Mouse (Mus musculus) liver, postnatal 0 days (tissue): ENCODE measurements at regions not wholly inside any gene's neighbourhood (a gene's known extent, or its start where the extent isn't known, plus 50 kb on each side); places are given as distances from the start of the nearest gene placed in this dataset.
A peak's percentile ranks its signal among the peaks of the same experiment; 100 is the strongest.

Experiments used
- ATAC-seq: fragments of 200-750 bp; cut with Nextera tagmentation; 2 replicates; pipeline ENCODE4 v1.8.0; 2017; ENCODE audit warnings: mild to moderate bottlenecking, moderate library complexity
- DNase-seq: peaks from one replicate; pipeline ENCODE4 v3.0.0-alpha.2; 2016
- H3K27ac ChIP-seq: fragments of 300-500 bp; sonication (generic); 2 replicates; pipeline ENCODE4 v1.5.1; 2014; ENCODE audit warnings: antibody characterized with exemption, moderate library complexity, mild to moderate bottlenecking, low read depth
- H3K27me3 ChIP-seq: fragments of 300-500 bp; sonication (generic); 2 replicates; pipeline ENCODE4 v1.6.1; 2014; ENCODE audit warnings: low read length, control low read depth, mixed read lengths; ENCODE audit not compliant: insufficient read depth
- H3K36me3 ChIP-seq: fragments of 300-500 bp; sonication (generic); replicated peaks from 2 replicates; pipeline ENCODE4 v1.6.1; 2014; ENCODE audit warnings: mild to moderate bottlenecking, control low read depth, low read length, moderate library complexity, mixed read lengths; ENCODE audit not compliant: insufficient read depth
- H3K4me1 ChIP-seq: fragments of 300-500 bp; sonication (generic); 2 replicates; pipeline ENCODE4 v1.6.1; 2014; ENCODE audit warnings: antibody characterized with exemption, mild to moderate bottlenecking, control low read depth; ENCODE audit not compliant: insufficient read depth
- H3K4me2 ChIP-seq: fragments of 300-500 bp; sonication (generic); 2 replicates; pipeline ENCODE4 v1.6.1; 2014; ENCODE audit warnings: low read depth, mild to moderate bottlenecking, low read length, moderate library complexity, mixed read lengths
- H3K4me3 ChIP-seq: fragments of 300-500 bp; sonication (generic); 2 replicates; pipeline ENCODE4 v1.5.1; 2014; ENCODE audit warnings: low read depth, low read length
- H3K9ac ChIP-seq: fragments of 300-500 bp; sonication (generic); replicated peaks from 2 replicates; pipeline ENCODE4 v1.6.1; 2014; ENCODE audit warnings: mild to moderate bottlenecking, moderate library complexity
- H3K9me3 ChIP-seq: fragments of 300-500 bp; sonication (generic); 2 replicates; pipeline ENCODE4 v1.6.1; 2016; ENCODE audit warnings: mild to moderate bottlenecking, control low read depth, low read length, mixed read lengths
- CTCF ChIP-seq: sonication (generic); IDR thresholded peaks from 2 replicates; pipeline ENCODE4 v1.5.1; 2016; ENCODE audit warnings: antibody characterized with exemption, low read depth
- EP300 ChIP-seq: IDR thresholded peaks from 2 replicates; pipeline ENCODE4 v1.6.1; 2016; ENCODE audit warnings: antibody characterized with exemption, low read depth, mild to moderate bottlenecking
- WGBS: fragments of 180-500 bp; shearing (Covaris S2); extraction: QIAGEN DNeasy Blood & Tissue Kit; methylation state at CpG from one replicate; pipeline ENCODE4 v1.1.7; 2014; ENCODE audit not compliant: insufficient replicate concordance; 5-methylcytosine and 5-hydroxymethylcytosine counted together

DNA sequence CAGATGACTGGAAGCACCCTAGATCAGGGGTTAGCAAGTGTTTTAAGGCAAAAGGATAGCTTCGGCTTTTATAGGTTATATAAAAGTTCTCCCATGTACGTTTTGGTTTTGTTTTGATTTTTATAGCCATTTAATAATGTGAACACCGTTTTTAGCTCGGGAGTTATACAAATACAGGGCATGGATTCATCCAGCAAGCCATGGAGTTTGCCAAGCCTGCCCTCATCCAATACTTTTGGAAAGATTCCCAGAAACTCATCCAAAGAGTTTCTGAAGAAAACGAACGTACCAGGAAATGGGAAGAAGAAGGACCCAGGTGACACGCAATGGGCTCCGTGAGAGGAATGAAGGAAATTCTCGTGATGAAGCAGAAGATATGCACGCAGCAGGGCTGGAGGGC is 133.6 kb upstream of the Phactr1 start:
- Histone ChIP-seq H3K4me1 (no peaks in the 10 kb centered on the region), H3K9me3 (no peaks in the 10 kb centered on the region), H3K4me3 (no peak overlapping the region), H3K27ac (no peak overlapping the region), H3K4me2 (no peak overlapping the region), H3K9ac (no peak overlapping the region), H3K27me3 (no peaks in the 10 kb centered on the region), H3K36me3 (no peaks in the 10 kb centered on the region)
- DNase-seq (no peak), ATAC-seq (no peak)
- TF ChIP-seq EP300 (no peak), CTCF (no peak)
- WGBS, result 81% methylated on average over 10 of the region's 10 CpGs

DNA sequence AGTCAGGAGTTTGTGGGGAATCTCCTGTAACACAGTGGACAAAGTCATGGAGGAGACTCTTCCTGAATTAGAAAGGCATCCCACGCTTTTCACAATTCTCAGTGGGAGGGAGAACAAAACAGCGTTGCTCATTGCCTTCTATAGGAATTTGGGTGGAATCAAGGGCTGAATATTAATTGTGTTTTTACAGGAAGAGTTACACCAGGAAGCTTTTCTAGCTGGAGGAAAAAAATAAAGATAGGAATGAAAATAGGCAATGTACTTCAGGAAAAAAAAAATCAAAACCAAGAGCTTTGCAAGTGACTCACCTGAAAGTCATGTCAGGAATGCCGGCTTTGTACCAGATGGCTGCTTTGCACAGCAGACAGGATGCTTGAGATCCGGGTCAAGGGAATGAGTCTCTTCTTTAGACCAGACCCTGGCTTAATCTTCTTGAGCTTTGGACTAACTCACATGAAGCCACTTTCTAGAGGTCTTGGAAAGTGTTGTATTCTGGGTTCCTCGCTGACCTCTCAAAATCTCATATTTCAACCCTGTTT is 131.3 kb upstream of the Phactr1 start:
- no peak overlapping the region for H3K27ac ChIP-seq
- 58% methylated on average over 5 of the region's 5 CpGs for WGBS

DNA sequence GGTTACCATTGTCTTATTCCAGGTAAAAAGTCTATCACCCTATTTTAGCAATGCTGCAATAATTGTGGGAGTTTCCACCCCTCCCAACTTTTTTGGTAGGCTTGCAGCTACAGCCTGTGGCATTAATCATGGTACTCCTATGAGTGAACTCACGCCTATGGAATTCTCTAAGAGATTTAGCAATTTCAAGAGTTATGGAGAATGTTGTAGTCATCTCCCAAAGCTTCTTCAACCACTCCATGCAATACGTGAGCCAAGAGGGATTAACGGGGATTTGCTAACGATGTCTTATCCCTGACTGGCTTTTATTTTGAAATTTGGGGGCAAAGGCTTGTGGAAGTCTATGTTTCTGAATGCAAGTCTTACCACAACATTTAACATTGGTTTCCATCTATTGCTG is 125.5 kb upstream of the Phactr1 start:
- ATAC-seq (no peak), DNase-seq (no peak)
- no peak overlapping the region for H3K27ac ChIP-seq
- H3K4me3 ChIP-seq, result no peak overlapping the region
- H3K9me3 ChIP-seq, result no peaks in the 10 kb centered on the region
- TF ChIP-seq EP300, result no peak
- TF ChIP-seq CTCF, result no peak
- no peak overlapping the region for H3K4me2 ChIP-seq
- 83% methylated on average over 4 of the region's 4 CpGs for WGBS
- H3K4me1 ChIP-seq, result no peaks in the 10 kb centered on the region
- no peaks in the 10 kb centered on the region for H3K36me3 ChIP-seq
- H3K27me3 ChIP-seq, result no peaks in the 10 kb centered on the region
- H3K9ac ChIP-seq, result no peak overlapping the region

More for the DNA sequence above, 131.3 kb upstream of the Phactr1 start:
- Histone ChIP-seq H3K4me1 (no peaks in the 10 kb centered on the region), H3K9me3 (no peaks in the 10 kb centered on the region), H3K4me3 (no peak overlapping the region), H3K4me2 (no peak overlapping the region), H3K36me3 (no peaks in the 10 kb centered on the region), H3K27me3 (no peaks in the 10 kb centered on the region), H3K9ac (no peak overlapping the region)
- DNase-seq (no peak), ATAC-seq (no peak)
- TF ChIP-seq CTCF (no peak), EP300 (0 out of 2 replicates have a peak, but pooled peaks have one; percentile 12)

DNA sequence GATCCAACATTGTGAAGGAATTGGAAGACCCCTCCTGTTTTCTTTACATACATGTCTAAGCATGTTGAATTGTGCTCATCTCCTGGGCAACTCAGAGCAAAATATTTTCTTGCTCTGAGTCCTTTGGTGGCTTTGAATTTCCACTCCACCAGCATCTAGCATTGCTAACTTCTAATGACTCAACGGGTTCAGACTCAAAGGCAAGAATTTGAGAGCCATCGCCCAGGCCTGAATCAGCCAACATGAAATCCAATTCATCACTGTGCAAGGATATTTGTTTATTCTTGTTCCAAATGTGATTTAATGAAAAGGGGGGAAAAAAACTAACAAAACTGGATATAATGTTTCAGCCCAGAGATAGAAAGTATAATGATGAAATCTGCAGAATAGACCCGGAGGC is 121.9 kb upstream of the Phactr1 start:
- TF ChIP-seq EP300 (no peak), CTCF (no peak)
- Histone ChIP-seq H3K4me1 (no peaks in the 10 kb centered on the region), H3K4me3 (no peak overlapping the region), H3K36me3 (no peaks in the 10 kb centered on the region), H3K27ac (no peak overlapping the region), H3K4me2 (no peak overlapping the region), H3K9ac (no peak overlapping the region), H3K27me3 (no peaks in the 10 kb centered on the region), H3K9me3 (no peaks in the 10 kb centered on the region)
- WGBS, result 80% methylated on average over 3 of the region's 3 CpGs
- no peak for DNase-seq
- no peak for ATAC-seq

DNA sequence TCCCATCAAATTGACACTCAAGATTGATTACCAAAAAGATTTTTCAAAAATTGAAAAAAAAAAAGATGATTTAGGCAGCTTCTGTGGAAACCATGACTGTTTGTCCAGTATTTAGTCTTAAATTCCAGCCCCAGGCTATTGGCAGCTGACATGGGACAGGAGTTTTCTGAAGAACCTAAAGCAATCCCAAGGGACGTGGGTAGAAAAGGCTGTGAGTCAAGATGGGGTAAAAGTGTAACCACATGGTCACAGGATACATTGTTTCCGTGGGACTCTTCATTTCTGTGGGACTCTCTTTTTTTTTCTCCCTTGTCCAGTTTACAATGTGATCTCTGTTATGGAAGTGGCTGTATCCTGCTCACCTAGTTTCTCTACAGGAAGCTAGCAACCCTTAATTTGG is 119.0 kb upstream of the Phactr1 start:
- TF ChIP-seq EP300 (no peak), CTCF (no peak)
- Histone ChIP-seq H3K36me3 (no peaks in the 10 kb centered on the region), H3K4me1 (no peaks in the 10 kb centered on the region), H3K9ac (no peak overlapping the region), H3K27me3 (no peaks in the 10 kb centered on the region; the same call in 1 of the 2 replicates), H3K27ac (no peak overlapping the region), H3K9me3 (no peaks in the 10 kb centered on the region), H3K4me3 (no peak overlapping the region), H3K4me2 (no peak overlapping the region)
- DNase-seq, result no peak
- no peak for ATAC-seq
- WGBS, result 63% methylated on average over 2 of the region's 2 CpGs

DNA sequence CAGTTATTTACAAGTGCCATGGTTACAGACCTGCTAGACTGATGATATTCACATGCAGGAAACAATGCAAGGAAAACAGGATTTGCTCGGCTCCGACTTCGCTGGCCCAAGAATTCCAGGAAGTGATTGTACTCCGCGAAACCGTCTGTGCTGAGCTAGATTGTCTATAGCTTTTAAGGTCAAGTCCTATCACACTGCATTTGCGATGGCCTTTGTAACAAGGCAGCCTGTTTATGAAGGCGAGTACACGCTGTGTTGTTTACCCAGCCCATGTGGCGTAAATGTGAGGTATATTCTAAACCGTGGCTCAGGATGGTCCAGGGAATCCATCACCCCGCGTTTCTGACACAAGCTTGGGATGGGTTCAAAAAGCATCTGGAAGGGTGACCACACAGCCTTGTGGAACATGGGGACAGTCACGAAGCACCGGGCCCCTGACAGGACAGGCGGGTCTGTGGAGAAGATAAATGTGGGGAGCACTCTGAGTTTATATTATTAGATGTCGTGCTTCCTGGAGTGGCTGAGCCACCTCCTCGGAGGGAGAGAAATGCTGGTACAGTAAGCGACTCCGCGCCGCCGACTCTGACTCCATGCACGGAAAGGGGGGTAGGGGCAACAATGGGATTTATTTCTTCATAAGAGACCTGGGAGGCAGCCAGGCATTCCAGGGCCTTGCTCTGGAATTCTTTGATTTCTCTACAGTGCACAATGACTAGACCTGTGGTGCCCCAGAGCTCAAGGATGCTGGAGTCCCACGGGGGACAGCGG is 114.9 kb upstream of the Phactr1 start:
- 38% methylated on average over 26 of the region's 26 CpGs for WGBS
- peak; percentile 76 for ATAC-seq
- DNase-seq, result peak; percentile 18

More for the DNA sequence above, 114.9 kb upstream of the Phactr1 start:
- Histone ChIP-seq H3K27me3 (no peaks in the 10 kb centered on the region; the same call in 1 of the 2 replicates), H3K27ac (no peak overlapping the region), H3K9ac (no peak overlapping the region), H3K9me3 (no peaks in the 10 kb centered on the region), H3K4me3 (no peak overlapping the region), H3K4me1 (no peaks in the 10 kb centered on the region), H3K36me3 (no peaks in the 10 kb centered on the region), H3K4me2 (no peak overlapping the region)
- TF ChIP-seq EP300 (peak; percentile 54; the same call in 1 of the 2 replicates), CTCF (no peak)
